Mouse (Mus musculus): ENCODE data around the gene Anks1.

Gene Anks1

DNA sequence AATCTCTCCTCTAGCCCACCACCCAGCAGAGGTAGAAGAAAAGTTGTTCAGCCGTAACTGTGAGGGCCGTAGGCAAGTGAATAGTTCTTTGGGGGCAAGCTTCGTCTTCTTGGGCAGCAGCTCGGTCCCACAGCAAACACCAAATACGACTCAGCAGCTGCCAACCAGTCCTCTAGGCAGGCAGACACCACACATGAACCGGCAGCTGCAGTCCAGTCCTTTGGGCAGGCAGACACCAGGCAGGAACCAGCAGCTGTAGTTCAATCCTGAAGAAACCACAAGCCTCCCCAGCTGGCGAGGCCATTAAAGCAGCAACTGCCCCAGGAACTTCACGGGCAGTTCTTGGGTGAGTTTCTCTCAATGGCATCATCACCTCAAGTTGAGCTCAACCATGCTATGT is 203.2 kb downstream of the Anks1 start:
- in situ Hi-C loops (cut with MboI; ENCODE audit: unreplicated experiment in 2 of 2), result no loop called here
